Mouse (Mus musculus) limb, embryonic 11.5 days (tissue): ENCODE results near the gene Gm12569. TPM values are rescaled to one million over a fixed set of nuclear protein-coding genes. Genes with fewer than 3 reads are reported as not detected.

Experiments
- ATAC-seq: fragments of 200-750 bp; cut with Nextera tagmentation; 2 replicates; pipeline ENCODE4 v1.8.0; 2017; ENCODE audit warnings: low read depth; ENCODE audit not compliant: insufficient number of reproducible peaks, low FRiP score, low TSS enrichment
- DNase-seq: peaks from one replicate; pipeline ENCODE4 v3.0.0-alpha.2; 2015; ENCODE audit warnings: low spot score
- H3K27ac ChIP-seq: fragments of 300-500 bp; sonication (generic); replicated peaks from 2 replicates; pipeline ENCODE4 v1.5.1; 2014; ENCODE audit warnings: low read depth, mild to moderate bottlenecking, low read length
- H3K27me3 ChIP-seq: fragments of 300-500 bp; sonication (generic); 2 replicates; pipeline ENCODE4 v1.6.1; 2014; ENCODE audit warnings: mild to moderate bottlenecking, low read length, mixed read lengths; ENCODE audit not compliant: control insufficient read depth, insufficient read depth
- H3K36me3 ChIP-seq: fragments of 300-500 bp; sonication (generic); 2 replicates; pipeline ENCODE4 v1.6.1; 2014; ENCODE audit warnings: mild to moderate bottlenecking, low read length, moderate library complexity, mixed read lengths; ENCODE audit not compliant: control insufficient read depth, insufficient read depth
- H3K4me1 ChIP-seq: fragments of 300-500 bp; sonication (generic); 2 replicates; pipeline ENCODE4 v1.6.1; 2014; ENCODE audit warnings: low read length, mixed read lengths; ENCODE audit not compliant: control insufficient read depth, insufficient read depth
- H3K4me2 ChIP-seq: fragments of 300-500 bp; sonication (generic); 2 replicates; pipeline ENCODE4 v1.6.1; 2014; ENCODE audit warnings: low read depth, mild to moderate bottlenecking, moderate library complexity; ENCODE audit not compliant: severe bottlenecking
- H3K4me3 ChIP-seq: fragments of 300-500 bp; sonication (generic); 2 replicates; pipeline ENCODE4 v1.5.1; 2014; ENCODE audit warnings: low read depth, low read length
- H3K9ac ChIP-seq: fragments of 300-500 bp; sonication (generic); 2 replicates; pipeline ENCODE4 v1.6.1; 2014; ENCODE audit warnings: mild to moderate bottlenecking, low read length
- H3K9me3 ChIP-seq: fragments of 300-500 bp; sonication (generic); 2 replicates; pipeline ENCODE4 v1.6.1; 2016; ENCODE audit warnings: low read length; ENCODE audit not compliant: control insufficient read depth
- WGBS: fragments of 180-500 bp; shearing (Covaris S2); extraction: QIAGEN DNeasy Blood & Tissue Kit; methylation state at CpG from one replicate; pipeline ENCODE4 v1.1.7; 2014; 5-methylcytosine and 5-hydroxymethylcytosine counted together
- polyA plus RNA-seq: library from polyadenylated mRNA; unstranded; fragments of >200 nt; fragmentation: Nextera tagmentation; extraction: Ambion mirVana; gene quantifications from 2 replicates; pipeline ENCODE4 v1.2.1, GENCODE M21; 2014

Gm12569 gene
- polyA plus RNA-seq, 1 experiment from 2014 or later: not detected

DNA sequence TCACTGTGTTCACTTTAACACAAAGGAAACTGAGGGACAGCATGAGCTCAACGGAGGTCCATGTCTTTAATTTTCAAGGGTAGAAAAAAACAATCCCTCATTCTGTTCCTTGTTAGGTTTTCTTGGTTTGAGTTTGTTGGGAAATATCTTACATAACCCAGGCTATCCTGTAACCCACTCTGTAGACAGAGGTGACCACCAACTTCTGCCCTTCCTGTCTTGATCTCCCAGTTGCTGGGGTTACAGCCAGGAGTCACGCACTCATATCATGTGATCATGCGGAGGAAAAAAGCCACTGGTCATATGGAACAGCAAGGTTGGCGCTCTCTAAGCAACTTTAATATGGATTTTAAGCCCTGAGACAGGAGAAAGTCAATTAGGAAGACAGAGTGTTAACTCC is 36.7 kb downstream of the Gm12569 start:
- Histone ChIP-seq H3K4me2 (no peak overlapping the region), H3K9me3 (no peaks in the 10 kb centered on the region)
- 87% methylated on average over 4 of the region's 4 CpGs for WGBS

DNA sequence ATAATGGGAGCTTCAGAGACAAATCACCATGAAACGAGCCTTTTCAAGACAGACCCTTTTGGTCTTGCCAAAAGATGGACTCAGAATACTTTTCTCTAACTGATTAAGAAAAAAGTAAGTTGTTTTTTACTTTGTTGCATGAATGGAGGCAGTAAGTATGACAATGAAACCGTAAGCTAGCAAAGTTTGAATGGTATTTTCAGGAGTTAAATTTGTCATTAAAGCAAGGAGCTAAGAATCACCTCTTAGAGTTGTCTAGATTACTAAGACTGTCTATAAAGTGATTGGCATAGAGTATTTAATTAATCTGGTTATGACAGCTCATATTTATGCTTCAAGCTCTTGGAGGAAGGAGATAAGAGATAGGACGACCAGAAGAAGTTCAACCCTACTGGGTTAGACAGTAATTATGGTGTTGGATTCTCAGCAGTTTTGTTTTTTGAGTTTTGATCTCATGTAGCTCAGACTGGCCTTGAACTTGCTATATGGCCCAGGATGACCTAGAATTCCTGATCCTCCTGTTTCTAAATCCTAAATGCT is 41.5 kb downstream of the Gm12569 start, which contains the start of gene Clk4:
Gene Clk4 (plus strand): TSS at position 51 of the 540 bp plus-strand sequence.
- no peaks in the 10 kb centered on the region for H3K27me3 ChIP-seq
- peaks cover 10% of the 10 kb centered on the region for H3K4me1 ChIP-seq
- peak within 1 kb of the TSS; percentile 78 for H3K4me2 ChIP-seq
- H3K36me3 ChIP-seq: no peaks in the 10 kb centered on the region
- ATAC-seq: no peak
- H3K4me3 ChIP-seq: peak within 1 kb of the TSS; percentile 98
- WGBS: 89% methylated on average over 3 of the region's 3 CpGs
- DNase-seq: no peak
- no peaks in the 10 kb centered on the region for H3K9me3 ChIP-seq
- peak within 1 kb of the TSS; percentile 96 for H3K9ac ChIP-seq
- H3K27ac ChIP-seq: 0 out of 2 replicates have a peak within 1 kb of the TSS, but pooled peaks have one; percentile 32

More for the DNA sequence above, 36.7 kb downstream of the Gm12569 start:
- Histone ChIP-seq H3K9ac (no peak overlapping the region), H3K27me3 (no peaks in the 10 kb centered on the region), H3K27ac (no peak overlapping the region), H3K4me3 (no peak overlapping the region), H3K4me1 (no peaks in the 10 kb centered on the region), H3K36me3 (no peaks in the 10 kb centered on the region)
- DNase-seq (no peak), ATAC-seq (no peak)

DNA sequence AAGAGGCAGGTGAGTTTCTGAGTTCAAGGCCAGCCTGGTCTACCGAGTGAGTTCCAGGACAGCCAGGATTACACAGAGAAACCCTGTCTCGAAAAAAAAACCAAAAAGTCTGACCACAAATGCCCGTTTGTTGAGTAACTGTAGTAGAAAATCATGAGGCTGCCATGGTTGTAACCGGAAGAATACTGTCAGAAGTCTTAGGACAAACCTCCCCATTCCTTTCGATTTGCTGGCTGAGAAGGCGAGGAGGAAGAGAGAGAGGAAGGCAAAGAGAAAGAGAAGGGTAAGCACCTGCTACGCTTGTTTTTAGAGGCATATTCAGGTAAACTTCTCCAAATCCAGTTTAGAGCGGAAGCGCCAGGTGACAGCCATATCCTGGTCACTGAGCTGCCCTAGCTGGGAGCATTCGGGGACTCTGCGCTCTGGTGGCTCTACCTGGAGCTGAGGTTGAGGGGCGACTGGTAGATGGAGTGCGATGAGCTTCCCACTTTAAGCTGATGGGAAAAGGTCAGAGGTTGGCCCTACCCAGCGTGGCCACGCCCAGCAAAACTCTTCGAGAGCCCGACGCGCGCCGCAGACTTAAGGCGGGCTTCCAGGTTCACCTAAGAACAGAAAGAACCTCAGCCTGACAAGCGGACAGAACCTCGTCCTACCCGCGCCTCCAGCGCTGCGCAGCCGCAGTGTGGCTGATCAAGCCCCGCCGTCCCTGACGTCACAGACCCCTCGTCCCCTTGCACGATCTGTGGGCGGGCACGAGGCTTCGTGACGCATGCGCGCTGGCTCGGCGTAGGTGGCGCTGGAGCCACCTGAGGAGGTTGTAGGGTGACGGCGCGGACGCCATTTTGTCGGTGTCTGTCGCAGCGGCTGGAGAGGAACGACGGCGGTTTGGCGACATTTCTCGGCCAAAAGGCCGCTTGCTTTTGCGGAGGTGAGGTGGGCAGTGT is 42.3 kb downstream of the Gm12569 start, which contains the start of gene BC049762:
Gene BC049762 (minus strand): TSS at position 705 of the 944 bp plus-strand sequence.
- no peaks in the 10 kb centered on the region for H3K36me3 ChIP-seq
- H3K9me3 ChIP-seq: no peaks in the 10 kb centered on the region
- peak within 1 kb of the TSS; percentile 81 for H3K27ac ChIP-seq
- H3K4me2 ChIP-seq: peak within 1 kb of the TSS; percentile 78
- H3K9ac ChIP-seq: peak within 1 kb of the TSS; percentile 96
- H3K4me3 ChIP-seq: peak within 1 kb of the TSS; percentile 98
- peak; percentile 99 for DNase-seq
- peaks cover 10% of the 10 kb centered on the region for H3K4me1 ChIP-seq
- WGBS: 10% methylated on average over 57 of the region's 57 CpGs
- H3K27me3 ChIP-seq: no peaks in the 10 kb centered on the region
- ATAC-seq: peak; percentile 98

DNA sequence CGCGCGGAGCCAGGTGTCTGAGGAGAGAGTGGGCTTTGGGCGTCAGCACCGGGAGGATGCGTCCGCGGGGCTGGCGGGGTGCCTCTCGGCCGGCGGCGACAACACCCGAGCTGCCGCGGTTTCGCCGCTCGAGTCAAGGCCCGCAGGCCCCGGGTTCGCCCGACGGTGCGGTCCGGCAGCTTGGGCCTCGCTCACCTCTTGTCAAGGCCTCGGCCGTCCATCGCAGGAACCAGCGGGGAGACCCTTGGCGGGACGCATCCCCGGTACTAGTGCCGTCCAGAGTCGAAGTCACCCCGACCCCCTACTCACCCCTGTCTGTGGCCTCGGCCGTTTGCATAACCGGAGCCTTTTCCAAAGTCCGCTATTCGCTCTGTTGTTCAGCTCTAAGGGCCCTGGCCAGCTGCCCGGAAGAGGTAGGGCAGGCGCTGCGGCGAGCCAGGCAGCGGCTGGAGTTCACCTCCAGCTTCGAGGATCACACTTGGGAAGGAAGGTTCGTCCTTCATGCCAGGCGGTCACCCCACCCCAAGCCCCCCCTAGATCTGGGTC is 43.1 kb downstream of the Gm12569 start:
- Histone ChIP-seq H3K4me1 (peaks cover 10% of the 10 kb centered on the region), H3K36me3 (no peaks in the 10 kb centered on the region), H3K4me2 (peak overlapping the region; percentile 78), H3K27ac (peak overlapping the region; percentile 81), H3K4me3 (peak overlapping the region; percentile 98), H3K9me3 (no peaks in the 10 kb centered on the region), H3K27me3 (no peaks in the 10 kb centered on the region), H3K9ac (peak overlapping the region; percentile 96)
- ATAC-seq (peak; percentile 66), DNase-seq (no peak)
- under 1% methylated on average over 50 of the region's 50 CpGs for WGBS

DNA sequence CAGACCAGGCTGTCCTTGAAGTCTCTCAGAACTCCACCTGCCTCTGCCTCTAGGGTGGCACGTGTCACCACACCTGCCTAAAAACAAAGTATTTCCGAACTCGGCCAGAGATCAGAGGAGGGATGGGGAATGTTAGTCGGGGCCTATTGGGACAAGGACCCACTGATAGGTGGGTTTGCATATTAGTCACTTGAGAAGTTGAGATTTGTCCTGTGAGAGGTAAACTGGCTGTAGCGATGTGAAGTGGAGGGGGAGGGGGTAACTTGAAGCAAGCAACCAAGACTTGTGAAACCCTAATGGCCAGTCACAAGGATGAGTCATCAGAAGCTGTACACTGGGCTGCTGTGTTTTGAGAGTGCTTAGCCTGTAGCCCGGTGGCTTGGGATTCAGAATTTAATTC is 44.1 kb downstream of the Gm12569 start:
- Histone ChIP-seq H3K36me3 (no peaks in the 10 kb centered on the region), H3K4me1 (peaks cover 10% of the 10 kb centered on the region), H3K27me3 (no peaks in the 10 kb centered on the region), H3K27ac (no peak overlapping the region), H3K4me3 (peak overlapping the region; percentile 98), H3K4me2 (peak overlapping the region; percentile 78), H3K9ac (no peak overlapping the region), H3K9me3 (no peaks in the 10 kb centered on the region)
- ATAC-seq (no peak), DNase-seq (no peak)
- 23% methylated on average over 6 of the region's 6 CpGs for WGBS

DNA sequence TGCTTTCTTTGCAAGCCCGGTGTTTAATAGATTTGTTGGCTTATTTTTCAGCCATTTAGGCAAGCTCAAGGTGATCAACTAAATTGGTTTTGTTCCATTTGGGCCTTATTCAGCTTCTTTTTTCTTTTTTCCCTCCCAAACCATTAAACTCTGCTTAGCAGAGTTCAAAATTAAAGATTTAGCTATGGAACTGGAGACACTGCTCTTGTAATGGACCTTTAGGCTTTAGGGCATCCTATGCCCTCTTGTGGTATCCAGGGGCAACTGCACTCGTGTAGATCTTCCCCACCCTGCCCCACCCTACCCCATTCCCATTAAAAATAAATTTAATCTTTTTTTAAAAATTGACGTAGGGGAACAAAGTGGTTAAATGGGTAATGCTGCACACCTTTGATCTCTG is 45.1 kb downstream of the Gm12569 start:
- H3K27ac ChIP-seq: no peak overlapping the region
- H3K36me3 ChIP-seq: 0 out of 2 replicates have a peak, but pooled peaks cover 2% of the 10 kb centered on the region
- H3K4me3 ChIP-seq: no peak overlapping the region
- H3K9me3 ChIP-seq: no peaks in the 10 kb centered on the region
- H3K4me2 ChIP-seq: peak overlapping the region; percentile 10; the same call in 1 of the 2 replicates
- DNase-seq (no peak), ATAC-seq (no peak)
- H3K4me1 ChIP-seq: peaks cover 10% of the 10 kb centered on the region
- no peaks in the 10 kb centered on the region for H3K27me3 ChIP-seq
- WGBS: 55% methylated on average over 3 of the region's 3 CpGs
- H3K9ac ChIP-seq: no peak overlapping the region

DNA sequence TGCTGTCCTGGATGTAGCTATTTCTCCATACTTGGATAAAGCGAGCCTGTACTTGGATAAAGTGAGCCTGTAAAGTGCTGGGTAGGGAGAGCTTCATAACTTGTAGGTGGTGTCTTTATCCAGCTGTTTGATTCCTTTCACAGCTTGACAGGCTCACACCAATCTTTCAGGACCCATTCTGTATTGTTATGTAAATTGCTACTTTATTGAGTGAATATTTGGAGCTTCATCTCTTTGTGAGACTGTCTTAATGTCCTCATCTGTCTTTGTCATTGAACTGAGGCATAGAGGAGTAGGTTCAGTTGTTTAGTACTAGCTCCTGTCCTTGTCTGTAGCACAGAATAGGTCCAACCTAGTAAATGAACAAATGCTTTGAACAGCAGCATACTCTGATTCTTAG is 54.1 kb downstream of the Gm12569 start:
- ATAC-seq: no peak
- 91% methylated on average over 1 of the region's 1 CpGs for WGBS
- no peak overlapping the region for H3K27ac ChIP-seq

More for the DNA sequence above, 54.1 kb downstream of the Gm12569 start:
- Histone ChIP-seq H3K4me3 (no peak overlapping the region), H3K9ac (no peak overlapping the region), H3K27me3 (no peaks in the 10 kb centered on the region), H3K4me1 (no peaks in the 10 kb centered on the region), H3K4me2 (no peak overlapping the region), H3K9me3 (no peaks in the 10 kb centered on the region), H3K36me3 (peaks cover 24% of the 10 kb centered on the region)
- DNase-seq: no peak
